Mouse (Mus musculus): ENCODE measurements around the gene Them7.

Them7 gene

DNA sequence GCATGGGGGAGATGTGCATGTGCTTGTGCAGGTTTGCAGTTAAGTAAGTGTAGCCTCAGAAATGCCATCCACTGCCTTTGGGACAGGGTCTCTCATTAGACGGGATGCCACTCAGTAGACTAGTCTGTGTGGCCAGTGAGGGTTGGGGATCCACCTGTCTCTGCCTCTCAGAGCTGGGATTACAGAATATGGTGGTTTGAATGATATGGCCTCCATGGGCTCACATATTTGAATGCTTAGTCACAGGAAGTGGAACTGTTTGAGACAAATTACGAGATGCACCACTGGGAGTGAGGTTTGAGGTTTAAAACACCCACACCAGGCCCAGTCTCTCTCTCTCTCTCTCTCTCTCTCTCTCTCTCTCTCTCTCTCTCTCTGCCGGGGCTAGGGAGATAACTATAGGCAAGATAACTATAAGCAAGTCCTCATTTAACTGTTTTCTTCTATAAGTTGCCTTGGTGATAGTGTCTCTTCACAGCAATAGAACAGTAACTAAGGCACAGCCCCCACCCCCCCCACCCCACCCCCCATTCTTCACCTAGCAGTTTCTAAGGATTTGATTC lies 156.7 kb downstream of the Them7 start:
- DNase-seq = no peak

- DNase-seq = peak; percentile 17
Observed at GRCm38 (mm10) chr2:105383063-105383462, 158.9 kb downstream of the Them7 start.

DNA sequence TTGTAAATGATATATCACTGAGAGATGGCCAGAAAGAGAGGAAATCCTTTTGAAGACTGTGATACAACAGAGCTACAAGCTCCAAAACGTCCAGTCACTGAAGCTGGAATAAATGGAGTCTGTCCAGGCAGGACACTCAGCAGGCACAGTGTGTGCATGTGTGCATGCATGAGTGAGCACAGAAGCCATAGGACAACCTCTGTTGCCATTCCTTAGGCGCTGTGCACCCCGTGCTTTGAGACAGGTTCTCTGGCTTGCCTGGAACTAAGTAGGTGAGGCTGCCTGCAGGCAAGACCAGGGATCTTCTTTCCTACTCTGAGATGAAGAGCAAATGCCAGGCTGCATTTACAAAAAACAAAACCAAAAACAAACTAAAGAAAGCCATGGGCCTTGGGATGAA lies 160.9 kb downstream of the Them7 start:
- no peak for DNase-seq

- no peak for DNase-seq
Observed at GRCm38 (mm10) chr2:105386418-105386817, 162.3 kb downstream of the Them7 start.

- no peak for DNase-seq
Observed at GRCm38 (mm10) chr2:105389007-105389890, 165.1 kb downstream of the Them7 start.

DNA sequence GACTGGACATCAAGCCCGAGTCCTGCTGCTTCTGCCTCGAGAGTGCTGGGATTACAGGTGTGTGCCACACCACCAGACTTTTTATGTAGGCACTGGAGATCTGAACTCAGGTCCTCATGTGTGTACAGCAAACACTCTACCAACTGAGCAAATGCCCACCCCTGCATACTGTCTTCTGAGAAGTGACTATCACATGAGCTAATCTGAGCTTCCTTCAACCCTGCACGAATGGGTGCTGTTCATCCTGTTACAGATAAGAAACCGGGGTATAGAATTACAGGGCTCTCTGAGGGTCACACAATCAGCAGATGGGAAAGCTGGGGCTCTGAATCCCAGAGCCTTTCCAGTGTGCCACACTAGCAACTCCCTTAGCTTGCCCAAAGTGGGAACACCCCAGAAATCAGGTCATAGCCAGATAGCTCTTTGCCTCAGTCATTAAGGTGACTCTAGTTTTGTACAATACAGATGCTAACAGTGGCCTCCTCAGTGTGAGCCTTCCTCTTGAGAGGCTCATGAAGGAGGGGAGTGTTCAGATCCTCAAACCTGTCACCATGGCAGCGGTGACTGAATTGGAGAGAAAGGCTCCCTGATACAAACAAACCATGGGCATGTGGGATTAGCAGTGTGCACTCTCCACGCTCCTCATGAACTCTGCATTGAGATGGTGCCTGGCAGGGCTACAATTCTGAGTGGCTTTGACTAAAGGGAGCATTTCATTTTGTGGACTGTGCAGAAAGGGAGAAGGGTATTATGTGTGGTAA lies 166.7 kb downstream of the Them7 start:
- no peak for DNase-seq

GRCm38 (mm10) chr2:105391414-105391784 lies 167.3 kb downstream of the Them7 start:
- DNase-seq = no peak

- DNase-seq = no peak
Observed at GRCm38 (mm10) chr2:105392514-105392913, 168.4 kb downstream of the Them7 start.

GRCm38 (mm10) chr2:105394375-105394774 lies 170.3 kb downstream of the Them7 start:
- no peak for DNase-seq

GRCm38 (mm10) chr2:105396066-105396465 lies 171.9 kb downstream of the Them7 start:
- no peak for DNase-seq

DNA sequence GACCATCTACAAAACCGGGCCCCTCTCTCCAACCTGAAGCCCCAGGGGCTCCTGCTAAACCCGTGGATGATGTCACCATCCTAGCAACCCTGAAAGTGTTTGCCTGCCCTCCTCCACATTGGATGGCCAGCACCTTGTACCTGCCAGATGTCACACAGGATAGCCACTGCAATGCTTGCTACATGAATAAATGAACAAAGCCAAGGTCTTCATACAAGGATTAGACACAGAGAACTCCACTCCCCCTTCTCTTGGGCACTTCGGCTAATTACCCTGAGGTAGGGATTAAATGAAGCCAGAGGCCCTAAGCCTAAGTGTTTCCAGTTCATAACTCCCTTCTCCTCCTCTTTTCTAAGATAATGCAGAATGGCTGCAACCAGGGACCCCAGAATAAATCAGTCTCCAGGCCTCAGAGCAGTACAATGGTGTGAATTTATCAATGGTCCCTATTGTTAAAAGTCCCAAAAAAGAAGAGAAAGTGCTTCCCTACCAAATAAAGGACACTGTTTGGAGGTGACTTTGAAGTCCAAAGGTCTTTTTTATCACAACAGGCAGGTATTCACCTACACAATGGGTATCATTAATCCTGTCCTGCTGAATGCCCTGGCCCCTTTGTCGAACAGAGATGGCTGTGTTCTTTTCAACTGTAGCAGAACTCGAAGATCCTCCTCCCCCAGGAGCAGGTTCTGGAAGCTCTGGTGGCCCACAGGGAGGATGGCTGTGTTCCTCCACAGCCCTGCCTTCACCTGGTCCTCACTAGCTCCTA lies 173.5 kb downstream of the Them7 start:
- no peak for DNase-seq

DNA sequence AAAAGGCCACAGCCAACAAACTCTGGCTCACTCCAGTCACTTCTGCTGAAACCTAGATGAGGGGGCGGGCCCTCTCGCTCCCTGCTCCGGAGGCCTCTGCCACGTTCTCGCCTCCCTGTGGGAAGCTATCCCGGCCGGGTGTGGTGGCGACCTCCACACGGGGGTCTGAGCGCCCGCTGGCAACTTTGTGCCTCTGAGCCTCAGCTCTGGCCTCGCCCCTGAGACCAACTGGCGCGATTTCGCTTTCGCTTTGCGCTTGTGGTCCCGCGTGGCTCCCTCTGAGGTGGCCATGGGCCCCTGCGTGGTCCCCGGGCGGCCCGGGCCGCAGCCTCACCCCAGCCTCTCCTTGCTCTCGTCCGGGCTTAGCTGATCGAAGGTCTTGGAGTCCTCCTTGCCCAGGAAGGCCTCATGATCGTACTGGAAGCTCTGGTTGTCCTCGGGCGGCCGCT lies 174.5 kb downstream of the Them7 start:
- no peak for DNase-seq

DNA sequence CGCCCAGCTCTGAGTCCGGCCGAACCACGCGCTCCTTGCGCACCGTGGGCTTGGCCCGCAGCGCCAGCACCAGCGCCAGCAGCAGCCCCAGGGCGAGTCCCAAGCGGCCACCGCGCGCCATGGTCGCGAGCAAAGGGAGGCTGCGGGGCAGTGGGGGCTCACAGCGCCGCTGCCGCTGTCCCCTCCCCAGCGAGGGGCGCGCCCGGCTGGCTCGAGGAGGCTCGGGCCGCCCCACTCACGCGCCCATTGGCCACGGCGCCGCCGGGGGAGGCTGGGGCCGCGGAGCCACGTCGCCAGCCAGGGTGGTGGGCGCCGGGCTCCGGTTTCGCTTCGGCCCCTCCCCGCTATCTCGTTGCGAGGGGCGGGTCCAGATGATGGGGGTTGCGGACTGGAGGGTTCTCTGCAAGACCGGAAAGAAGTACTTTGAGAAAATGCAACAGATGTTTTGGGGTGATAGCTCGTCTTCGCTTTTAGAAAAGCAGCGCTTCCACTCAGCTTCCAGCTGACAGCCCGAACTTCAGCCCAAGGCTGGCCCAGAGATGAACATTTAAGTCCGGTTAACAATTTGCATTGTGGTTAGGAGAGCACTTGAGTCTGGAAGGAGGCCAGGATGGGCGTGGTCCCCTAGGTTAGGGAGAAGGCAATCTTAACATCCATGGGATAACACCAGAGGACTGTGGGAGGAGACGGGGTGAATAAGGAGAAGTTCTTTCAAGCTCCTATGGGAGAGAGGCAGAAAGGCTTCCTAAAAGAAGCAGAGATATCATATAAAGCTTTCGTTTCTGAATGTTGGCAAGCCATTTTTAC lies 175.2 kb downstream of the Them7 start, which contains the start of gene Rcn1:
Rcn1 (minus strand) TSS at position 235 of the 807 bp plus-strand sequence.
- peak; percentile 33 for DNase-seq

- DNase-seq = no peak
Observed at GRCm38 (mm10) chr2:105400558-105400957, 176.4 kb downstream of the Them7 start.

- no peak for DNase-seq
Observed at GRCm38 (mm10) chr2:105402180-105402579, 178.1 kb downstream of the Them7 start.

DNA sequence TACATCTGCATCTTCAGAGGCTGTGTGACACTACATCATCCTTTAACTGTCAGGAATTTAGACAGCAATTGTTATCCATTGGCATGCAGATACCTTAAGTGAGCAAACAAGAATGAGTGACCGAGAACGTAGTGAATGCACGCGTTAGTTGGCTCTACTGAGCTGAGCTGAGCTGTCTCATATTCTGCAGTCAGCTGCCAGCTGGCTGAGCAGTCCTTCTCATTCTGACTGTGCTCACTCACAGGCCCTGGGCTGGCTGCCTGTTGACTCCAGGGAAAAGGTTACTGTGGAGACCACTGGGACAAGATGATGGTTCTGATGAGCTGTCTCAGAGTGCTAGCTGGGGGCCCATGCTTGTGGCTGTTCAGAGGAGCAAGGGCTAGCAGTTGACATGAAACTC lies 184.4 kb downstream of the Them7 start:
- no peak for DNase-seq

- DNase-seq = no peak
Observed at GRCm38 (mm10) chr2:105409253-105409652, 185.1 kb downstream of the Them7 start.

- no peak for DNase-seq
Observed at GRCm38 (mm10) chr2:105414309-105414708, 190.2 kb downstream of the Them7 start.

- DNase-seq = peak; percentile 36
Observed at GRCm38 (mm10) chr2:105416046-105416659, 192.0 kb downstream of the Them7 start.

- DNase-seq = peak; percentile 35
Observed at GRCm38 (mm10) chr2:105416660-105417348, 192.7 kb downstream of the Them7 start.

GRCm38 (mm10) chr2:105417663-105418062 lies 193.5 kb downstream of the Them7 start:
- no peak for DNase-seq

Data from right cerebral cortex, adult 18-20 months (tissue).